Mouse (Mus musculus) embryonic facial prominence, embryonic 13.5 days (tissue): ENCODE results near the gene Dda1. TPM values are rescaled to one million over a fixed set of nuclear protein-coding genes. Genes with fewer than 3 reads are reported as not detected.

ENCODE experiments used
- ATAC-seq: fragments of 200-750 bp; cut with Nextera tagmentation; 2 replicates; pipeline ENCODE4 v1.8.0; 2017; ENCODE audit warnings: low read depth; ENCODE audit not compliant: insufficient number of reproducible peaks, insufficient read depth, low FRiP score, low TSS enrichment
- H3K27ac ChIP-seq: fragments of 300-500 bp; sonication (generic); 2 replicates; pipeline ENCODE4 v1.5.1; 2015; ENCODE audit warnings: moderate library complexity, mild to moderate bottlenecking, inconsistent platforms
- H3K27me3 ChIP-seq: fragments of 300-500 bp; sonication (generic); 2 replicates; pipeline ENCODE4 v1.6.1; 2015; ENCODE audit warnings: mild to moderate bottlenecking, inconsistent platforms
- H3K36me3 ChIP-seq: fragments of 300-500 bp; sonication (generic); 2 replicates; pipeline ENCODE4 v1.6.1; 2015; ENCODE audit warnings: mild to moderate bottlenecking, inconsistent platforms
- H3K4me1 ChIP-seq: fragments of 300-500 bp; sonication (generic); 2 replicates; pipeline ENCODE4 v1.6.1; 2015; ENCODE audit warnings: inconsistent platforms
- H3K4me2 ChIP-seq: fragments of 300-500 bp; sonication (generic); 2 replicates; pipeline ENCODE4 v1.6.1; 2015; ENCODE audit warnings: moderate library complexity, mild to moderate bottlenecking, inconsistent platforms
- H3K4me3 ChIP-seq: fragments of 300-500 bp; sonication (generic); 2 replicates; pipeline ENCODE4 v1.5.1; 2015; ENCODE audit warnings: mild to moderate bottlenecking, inconsistent platforms
- H3K9ac ChIP-seq: fragments of 300-500 bp; sonication (generic); 2 replicates; pipeline ENCODE4 v1.6.1; 2015; ENCODE audit warnings: mild to moderate bottlenecking, inconsistent platforms
- H3K9me3 ChIP-seq: fragments of 300-500 bp; sonication (generic); 2 replicates; pipeline ENCODE4 v1.6.1; 2016; ENCODE audit warnings: inconsistent platforms
- WGBS: fragments of 180-500 bp; shearing (Covaris S2); methylation state at CpG from one replicate; pipeline ENCODE4 v1.1.7; 2015; ENCODE audit warnings: mixed read lengths; 5-methylcytosine and 5-hydroxymethylcytosine counted together
- polyA plus RNA-seq: library from polyadenylated mRNA; unstranded; fragments of >200 nt; fragmentation: Nextera tagmentation; extraction: Ambion mirVana; gene quantifications from 2 replicates; pipeline ENCODE4 v1.2.1, GENCODE M21; 2015

The Dda1 gene
- polyA plus RNA-seq, 1 experiment from 2014 or later: 113 TPM

GRCm38 (mm10) chr8:71470146-71470912, 1.3 kb downstream of the Dda1 start:
- no peak overlapping the region for H3K27ac ChIP-seq
- 87% methylated on average over 3 of the region's 3 CpGs for WGBS
- H3K9me3 ChIP-seq: no peaks in the 10 kb centered on the region
- peaks cover 24% of the 10 kb centered on the region for H3K4me1 ChIP-seq
- peak overlapping the region; percentile 92 for H3K4me2 ChIP-seq
- ATAC-seq: no peak
- peak overlapping the region; percentile 81 for H3K4me3 ChIP-seq
- peaks cover 51% of the 10 kb centered on the region for H3K36me3 ChIP-seq
- peak overlapping the region; percentile 82 for H3K9ac ChIP-seq
- no peaks in the 10 kb centered on the region for H3K27me3 ChIP-seq

DNA sequence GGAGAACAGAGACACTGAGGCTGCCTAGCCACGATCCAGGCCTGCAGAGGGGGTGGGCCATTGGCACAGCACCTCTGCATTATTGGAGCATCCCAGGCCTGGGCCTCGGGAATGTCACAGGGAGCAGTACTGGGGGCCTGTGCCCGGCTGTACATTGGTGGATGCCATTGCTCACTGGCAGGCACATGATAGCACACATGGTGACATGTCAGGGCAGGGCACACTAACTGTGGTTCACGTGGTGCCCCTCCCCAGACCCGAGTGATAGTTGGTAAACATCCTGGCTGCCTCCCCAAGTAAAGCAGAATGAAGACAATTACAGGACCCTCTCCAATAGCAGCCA, 1.9 kb downstream of the Dda1 start:
- WGBS: 77% methylated on average over 5 of the region's 5 CpGs
- Histone ChIP-seq H3K9ac (peak overlapping the region; percentile 82; the same call in 1 of the 2 replicates), H3K4me2 (peak overlapping the region; percentile 92), H3K36me3 (peaks cover 54% of the 10 kb centered on the region), H3K27ac (no peak overlapping the region), H3K9me3 (no peaks in the 10 kb centered on the region), H3K4me1 (peaks cover 23% of the 10 kb centered on the region), H3K4me3 (peak overlapping the region; percentile 81; the same call in 1 of the 2 replicates), H3K27me3 (no peaks in the 10 kb centered on the region)
- ATAC-seq: no peak

DNA sequence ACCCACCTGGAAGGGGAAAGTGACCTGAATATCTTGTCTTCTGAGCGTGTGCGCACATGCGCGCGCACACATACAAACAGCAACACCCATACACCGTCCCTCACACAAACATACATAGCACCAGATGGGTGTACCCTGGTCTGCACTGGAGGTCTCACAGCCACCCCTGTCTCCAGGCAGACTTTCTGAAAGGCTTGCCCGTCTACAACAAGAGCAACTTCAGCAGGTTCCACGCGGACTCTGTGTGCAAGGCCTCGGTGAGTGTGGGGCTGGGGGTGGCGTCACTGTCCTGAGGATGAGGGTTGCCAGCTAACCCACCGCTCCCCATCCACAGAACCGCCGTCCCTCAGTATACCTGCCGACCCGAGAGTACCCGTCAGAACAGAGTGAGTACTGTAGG, 2.9 kb downstream of the Dda1 start:
- Histone ChIP-seq H3K9ac (no peak overlapping the region), H3K36me3 (peaks cover 54% of the 10 kb centered on the region), H3K4me1 (peaks cover 25% of the 10 kb centered on the region), H3K27me3 (no peaks in the 10 kb centered on the region), H3K27ac (no peak overlapping the region), H3K4me2 (no peak overlapping the region), H3K4me3 (no peak overlapping the region), H3K9me3 (no peaks in the 10 kb centered on the region)
- ATAC-seq: no peak
- WGBS: 95% methylated on average over 17 of the region's 17 CpGs

GRCm38 (mm10) chr8:71472601-71473386, 3.8 kb downstream of the Dda1 start:
- Histone ChIP-seq H3K27ac (no peak overlapping the region), H3K9ac (no peak overlapping the region), H3K4me1 (peaks cover 34% of the 10 kb centered on the region), H3K27me3 (no peaks in the 10 kb centered on the region), H3K4me3 (no peak overlapping the region), H3K4me2 (no peak overlapping the region), H3K9me3 (no peaks in the 10 kb centered on the region), H3K36me3 (peaks cover 54% of the 10 kb centered on the region)
- 83% methylated on average over 8 of the region's 8 CpGs for WGBS
- no peak for ATAC-seq

GRCm38 (mm10) chr8:71474344-71474743, 5.3 kb downstream of the Dda1 start:
- no peak for ATAC-seq
- no peak overlapping the region for H3K4me3 ChIP-seq
- no peak overlapping the region for H3K9ac ChIP-seq
- no peaks in the 10 kb centered on the region for H3K27me3 ChIP-seq
- H3K4me1 ChIP-seq: peaks cover 34% of the 10 kb centered on the region
- H3K36me3 ChIP-seq: peaks cover 64% of the 10 kb centered on the region
- no peak overlapping the region for H3K4me2 ChIP-seq
- no peaks in the 10 kb centered on the region for H3K9me3 ChIP-seq
- H3K27ac ChIP-seq: no peak overlapping the region
- WGBS: 93% methylated on average over 18 of the region's 18 CpGs

GRCm38 (mm10) chr8:71474785-71475701, 6.0 kb downstream of the Dda1 start:
- Histone ChIP-seq H3K4me3 (no peak overlapping the region), H3K9ac (no peak overlapping the region), H3K9me3 (no peaks in the 10 kb centered on the region), H3K27me3 (no peaks in the 10 kb centered on the region), H3K4me1 (peaks cover 29% of the 10 kb centered on the region), H3K4me2 (peak overlapping the region; percentile 85; the same call in 1 of the 2 replicates), H3K27ac (peak overlapping the region; percentile 87; the same call in 1 of the 2 replicates), H3K36me3 (peaks cover 69% of the 10 kb centered on the region)
- ATAC-seq: no peak
- 89% methylated on average over 25 of the region's 25 CpGs for WGBS

- 30% methylated on average over 4 of the region's 4 CpGs for WGBS
- Histone ChIP-seq H3K9me3 (no peaks in the 10 kb centered on the region), H3K27me3 (no peaks in the 10 kb centered on the region), H3K27ac (peak overlapping the region; percentile 87), H3K36me3 (peaks cover 71% of the 10 kb centered on the region), H3K4me3 (peak overlapping the region; percentile 63), H3K4me1 (peaks cover 22% of the 10 kb centered on the region), H3K4me2 (peak overlapping the region; percentile 85), H3K9ac (peak overlapping the region; percentile 78)
- ATAC-seq: 0 out of 2 replicates have a peak, but pooled peaks have one; percentile 15
These were observed 6.7 kb downstream of the Dda1 start for GRCm38 (mm10) chr8:71475702-71476075.

DNA sequence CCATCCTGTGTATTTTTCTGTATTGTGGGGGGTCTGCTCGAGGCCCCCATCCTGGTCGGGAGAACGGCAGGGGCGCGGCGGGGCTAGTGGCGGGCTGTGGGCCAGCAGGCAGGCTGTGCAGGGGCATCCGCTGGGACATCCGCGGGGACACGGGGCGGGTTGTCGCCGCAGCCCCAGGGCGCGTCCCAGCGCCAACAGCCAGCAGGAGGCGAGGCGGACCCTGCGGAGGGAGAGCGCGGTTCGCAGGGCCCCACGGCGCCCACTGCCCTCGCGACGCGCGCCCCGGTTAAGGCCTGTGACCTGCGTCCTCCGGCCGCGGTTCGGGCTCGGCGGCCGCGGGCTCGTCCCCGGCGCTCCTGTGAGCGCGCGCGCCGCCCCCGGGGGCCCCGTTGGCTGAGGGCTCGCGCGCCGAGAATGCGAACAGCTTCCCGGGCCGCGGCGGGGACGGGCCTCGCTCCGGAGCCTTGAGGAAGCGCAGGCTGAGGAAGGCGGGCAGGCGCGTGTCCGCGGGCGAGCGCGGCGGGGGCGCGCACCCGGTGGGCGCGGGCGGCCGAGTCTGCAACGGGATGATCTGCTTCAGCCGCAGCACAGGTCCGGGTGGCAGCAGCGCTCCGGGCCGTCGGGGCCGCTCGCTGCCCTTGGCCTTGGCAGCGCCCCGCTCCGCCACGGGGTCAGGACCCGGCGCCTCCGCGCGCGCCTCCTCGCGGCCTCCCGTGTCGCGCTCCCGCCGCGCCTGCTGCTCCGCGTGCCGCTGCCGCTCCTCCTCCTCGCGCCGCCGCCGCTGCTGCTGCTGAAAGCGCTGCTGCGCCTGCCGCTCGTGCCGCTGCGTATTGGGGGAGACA, 7.3 kb downstream of the Dda1 start:
- H3K27me3 ChIP-seq: no peaks in the 10 kb centered on the region
- peak; percentile 44 for ATAC-seq
- peak overlapping the region; percentile 85 for H3K4me2 ChIP-seq
- peak overlapping the region; percentile 63 for H3K4me3 ChIP-seq
- H3K27ac ChIP-seq: peak overlapping the region; percentile 87
- peaks cover 17% of the 10 kb centered on the region for H3K4me1 ChIP-seq
- H3K9ac ChIP-seq: peak overlapping the region; percentile 78
- H3K9me3 ChIP-seq: no peaks in the 10 kb centered on the region
- WGBS: under 1% methylated on average over 98 of the region's 121 CpGs
- peaks cover 71% of the 10 kb centered on the region for H3K36me3 ChIP-seq

- H3K36me3 ChIP-seq: peaks cover 70% of the 10 kb centered on the region
- H3K9ac ChIP-seq: no peak overlapping the region; the same call in 1 of the 2 replicates
- 0 out of 2 replicates have a peak overlapping the region, but pooled peaks have one; percentile 87 for H3K27ac ChIP-seq
- 39% methylated on average over 14 of the region's 14 CpGs for WGBS
- no peak for ATAC-seq
- H3K27me3 ChIP-seq: no peaks in the 10 kb centered on the region
- H3K4me1 ChIP-seq: peaks cover 17% of the 10 kb centered on the region
- no peaks in the 10 kb centered on the region for H3K9me3 ChIP-seq
- peak overlapping the region; percentile 63 for H3K4me3 ChIP-seq
- peak overlapping the region; percentile 85 for H3K4me2 ChIP-seq
These were observed 8.3 kb downstream of the Dda1 start for GRCm38 (mm10) chr8:71477196-71477845.

DNA sequence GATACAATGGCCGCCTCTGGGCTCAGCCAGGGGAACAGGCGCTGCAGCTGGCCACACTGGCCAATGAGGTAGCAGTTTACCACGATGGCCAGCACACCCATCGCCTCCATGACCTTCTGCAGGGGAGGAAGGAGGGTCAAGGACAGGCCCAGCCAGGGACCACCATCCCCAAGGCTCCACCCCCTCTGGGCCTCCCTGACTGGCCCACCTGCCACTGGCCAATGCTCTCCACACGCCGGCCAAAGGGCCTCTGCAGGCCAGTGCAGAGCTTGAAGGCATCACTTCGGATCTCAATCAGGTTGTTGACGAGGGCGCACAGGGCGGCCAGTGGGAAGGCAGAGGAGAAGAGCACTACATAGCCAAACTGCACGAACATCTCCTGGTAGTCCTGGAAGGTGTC, 9.9 kb downstream of the Dda1 start:
- no peak overlapping the region for H3K4me3 ChIP-seq
- H3K4me2 ChIP-seq: no peak overlapping the region
- no peak overlapping the region for H3K9ac ChIP-seq
- no peaks in the 10 kb centered on the region for H3K27me3 ChIP-seq
- H3K9me3 ChIP-seq: no peaks in the 10 kb centered on the region
- no peak overlapping the region for H3K27ac ChIP-seq
- peaks cover 68% of the 10 kb centered on the region for H3K36me3 ChIP-seq
- H3K4me1 ChIP-seq: peaks cover 20% of the 10 kb centered on the region
- WGBS: 93% methylated on average over 11 of the region's 11 CpGs
- ATAC-seq: no peak
